Comparison of ENCODE assay signal across 16 mouse cellular contexts in genomic region chr11:121282911-121283310, GRCm38 (mm10). TPM values are rescaled to one million over a fixed set of nuclear protein-coding genes. Genes with fewer than 3 reads are reported as not detected.
A peak's percentile ranks its signal among the peaks of the same experiment; 100 is the strongest.
DNase-seq lines count a peak whose midpoint lies in the region; ATAC-seq and TF ChIP-seq lines count a peak whose summit lies in the region.
"Had no signal": no experiment of that assay in that cellular context is flagged by ENCODE, and none has a peak within 500 bp of the region (broad histone marks: within the 10 kb centered on the region; RNA-seq: fewer than 3 reads in every experiment).

No protein-coding gene starts in this region.

- peaks cover 36% of the 10 kb centered on the region for H3K4me1 ChIP-seq in heart, embryonic 15.5 days (replicated peaks)
- H3K4me1 ChIP-seq in midbrain, embryonic 14.5 days (ENCODE audit: control insufficient read depth, insufficient read depth, low read length) = no peaks in the 10 kb centered on the region
- H3K4me1 ChIP-seq in midbrain, postnatal 0 days (ENCODE audit: insufficient read depth, low read length) = no peaks in the 10 kb centered on the region
- H3K4me1 ChIP-seq in liver, embryonic 15.5 days (replicated peaks) = peaks cover 30% of the 10 kb centered on the region
- no peaks in the 10 kb centered on the region for H3K4me1 ChIP-seq in hindbrain, embryonic 11.5 days (replicated peaks; ENCODE audit: control insufficient read depth, insufficient read depth, low read length)
- H3K4me1 ChIP-seq: embryonic facial prominence, embryonic 10.5 days; forebrain, embryonic 15.5 days; limb, embryonic 15.5 days had no signal

- H3K4me3 ChIP-seq in heart, embryonic 15.5 days = no peak overlapping the region
- no peak overlapping the region for H3K4me3 ChIP-seq in midbrain, embryonic 14.5 days (replicated peaks; ENCODE audit: low read depth, low read length)
- no peak overlapping the region for H3K4me3 ChIP-seq in midbrain, postnatal 0 days (ENCODE audit: low read depth, low read length)
- no peak overlapping the region for H3K4me3 ChIP-seq in liver, embryonic 15.5 days (replicated peaks)
- H3K4me3 ChIP-seq in hindbrain, embryonic 11.5 days (ENCODE audit: low read depth, low read length) = no peak overlapping the region
- H3K4me3 ChIP-seq: embryonic facial prominence, embryonic 10.5 days; erythroblast, embryonic 14.5 days; forebrain, embryonic 15.5 days; limb, embryonic 15.5 days had no signal

- DNase-seq in heart, postnatal 10 days = no peak
- DNase-seq in midbrain, embryonic 14.5 days = no peak
- no peak for DNase-seq in midbrain, postnatal 0 days (ENCODE audit: low spot score)
- no peak for DNase-seq in hindbrain, embryonic 11.5 days (ENCODE audit: low spot score)
- no peak for DNase-seq in cerebellum, postnatal 14 days
- DNase-seq: cerebellum, postnatal 10 days; thymus, postnatal 14 days had no signal

- H3K4me2 ChIP-seq in heart, embryonic 15.5 days = peak overlapping the region; percentile 29
- no peak overlapping the region for H3K4me2 ChIP-seq in midbrain, embryonic 14.5 days (ENCODE audit: low read length)
- H3K4me2 ChIP-seq in midbrain, postnatal 0 days (ENCODE audit: low read depth, low read length, poor library complexity, severe bottlenecking) = no peak overlapping the region
- H3K4me2 ChIP-seq in liver, embryonic 15.5 days = peak overlapping the region; percentile 23; the same call in 1 of the 2 replicates
- no peak overlapping the region for H3K4me2 ChIP-seq in hindbrain, embryonic 11.5 days (replicated peaks; ENCODE audit: low read depth, low read length)
- H3K4me2 ChIP-seq: forebrain, embryonic 15.5 days; limb, embryonic 15.5 days had no signal

- WGBS in heart, embryonic 15.5 days = 29% methylated on average over 6 of the region's 6 CpGs
- 89% methylated on average over 6 of the region's 6 CpGs for WGBS in midbrain, embryonic 14.5 days
- WGBS in midbrain, postnatal 0 days = 88% methylated on average over 6 of the region's 6 CpGs
- WGBS in liver, embryonic 15.5 days (ENCODE audit: insufficient replicate concordance) = 28% methylated on average over 6 of the region's 6 CpGs
- WGBS in hindbrain, embryonic 11.5 days = 86% methylated on average over 6 of the region's 6 CpGs

- intact Hi-C loops in heart, postnatal 10 days (cut with DNase I) = no loop called here

- peaks cover 21% of the 10 kb centered on the region for H3K36me3 ChIP-seq in heart, embryonic 15.5 days
- H3K36me3 ChIP-seq in midbrain, embryonic 14.5 days (ENCODE audit: control insufficient read depth, insufficient read depth, low read length) = peaks cover 28% of the 10 kb centered on the region
- peaks cover 10% of the 10 kb centered on the region; the same call in 1 of the 2 replicates for H3K36me3 ChIP-seq in midbrain, postnatal 0 days (ENCODE audit: insufficient read depth, low read length)
- peaks cover 41% of the 10 kb centered on the region for H3K36me3 ChIP-seq in liver, embryonic 15.5 days (replicated peaks)
- H3K36me3 ChIP-seq in hindbrain, embryonic 11.5 days (ENCODE audit: control insufficient read depth, insufficient read depth, low read length) = peaks cover 8% of the 10 kb centered on the region; the same call in 1 of the 2 replicates

- H3K27me3 ChIP-seq in heart, embryonic 15.5 days = no peaks in the 10 kb centered on the region
- H3K27me3 ChIP-seq in midbrain, embryonic 14.5 days (ENCODE audit: control insufficient read depth, insufficient read depth, low read length) = no peaks in the 10 kb centered on the region
- H3K27me3 ChIP-seq in midbrain, postnatal 0 days (ENCODE audit: insufficient read depth, low read length) = no peaks in the 10 kb centered on the region
- no peaks in the 10 kb centered on the region for H3K27me3 ChIP-seq in liver, embryonic 15.5 days
- H3K27me3 ChIP-seq in hindbrain, embryonic 11.5 days (ENCODE audit: control insufficient read depth, insufficient read depth, low read length) = no peaks in the 10 kb centered on the region
- H3K27me3 ChIP-seq: forebrain, embryonic 15.5 days; limb, embryonic 15.5 days had no signal

- no peak overlapping the region for H3K9ac ChIP-seq in heart, embryonic 15.5 days
- H3K9ac ChIP-seq in midbrain, embryonic 14.5 days (replicated peaks; ENCODE audit: low read length) = no peak overlapping the region
- no peak overlapping the region for H3K9ac ChIP-seq in midbrain, postnatal 0 days (replicated peaks; ENCODE audit: low read length, poor library complexity, severe bottlenecking)
- no peak overlapping the region for H3K9ac ChIP-seq in liver, embryonic 15.5 days
- no peak overlapping the region for H3K9ac ChIP-seq in hindbrain, embryonic 11.5 days (ENCODE audit: low read depth, low read length)
- H3K9ac ChIP-seq: forebrain, embryonic 15.5 days; limb, embryonic 15.5 days had no signal

- H3K27ac ChIP-seq in heart, embryonic 15.5 days = peak overlapping the region; percentile 62
- 0 out of 2 replicates have a peak overlapping the region, but pooled peaks have one; percentile 2 for H3K27ac ChIP-seq in midbrain, embryonic 14.5 days (replicated peaks; ENCODE audit: low read depth, low read length)
- no peak overlapping the region for H3K27ac ChIP-seq in midbrain, postnatal 0 days (ENCODE audit: low read depth, low read length)
- 0 out of 2 replicates have a peak overlapping the region, but pooled peaks have one; percentile 11 for H3K27ac ChIP-seq in liver, embryonic 15.5 days (replicated peaks)
- H3K27ac ChIP-seq in hindbrain, embryonic 11.5 days (ENCODE audit: low read depth, low read length) = no peak overlapping the region
- H3K27ac ChIP-seq: embryonic facial prominence, embryonic 10.5 days; forebrain, embryonic 15.5 days; kidney, postnatal 0 days; limb, embryonic 15.5 days; macrophage had no signal

- peak; percentile 68 for ATAC-seq in heart, embryonic 15.5 days (replicated peaks; ENCODE audit: insufficient number of reproducible peaks, insufficient read depth, low FRiP score, low read depth)
- ATAC-seq in midbrain, embryonic 14.5 days (ENCODE audit: low FRiP score, low TSS enrichment) = no peak
- no peak for ATAC-seq in midbrain, postnatal 0 days (ENCODE audit: low FRiP score)
- peak; percentile 57; the same call in 1 of the 2 replicates for ATAC-seq in liver, embryonic 15.5 days (ENCODE audit: insufficient read depth)
- no peak for ATAC-seq in hindbrain, embryonic 11.5 days (ENCODE audit: low FRiP score)
- ATAC-seq: forebrain, embryonic 15.5 days; inflammation-experienced regulatory T-cells, adult 6 months had no signal

- TF ChIP-seq CTCF in midbrain, postnatal 0 days (IDR thresholded peaks at IDR 0.05) = no peak

- H3K9me3 ChIP-seq in heart, embryonic 15.5 days (replicated peaks) = no peaks in the 10 kb centered on the region
- H3K9me3 ChIP-seq in midbrain, embryonic 14.5 days (ENCODE audit: control insufficient read depth, low read length) = no peaks in the 10 kb centered on the region
- H3K9me3 ChIP-seq in midbrain, postnatal 0 days (ENCODE audit: low read length) = no peaks in the 10 kb centered on the region
- no peaks in the 10 kb centered on the region for H3K9me3 ChIP-seq in liver, embryonic 15.5 days (replicated peaks)
- no peaks in the 10 kb centered on the region for H3K9me3 ChIP-seq in hindbrain, embryonic 11.5 days (ENCODE audit: control insufficient read depth, low read length)
- H3K9me3 ChIP-seq: embryonic facial prominence, embryonic 10.5 days; forebrain, embryonic 15.5 days; limb, embryonic 15.5 days had no signal

RNA-seq across cellular contexts. Expression of gene Foxk2, which starts 23.1 kb away (rescaled TPM):
- 5.7 and 8.2 TPM in 2 replicates for polyA plus RNA-seq in heart, embryonic 15.5 days (2015; fragmentation: Nextera tagmentation; extraction: Ambion mirVana)
- 10 to 100 TPM; 23.3 to 27.6 TPM for total RNA-seq in heart, postnatal 10 days (2021)
- polyA plus RNA-seq in midbrain, embryonic 14.5 days (2014; fragmentation: Nextera tagmentation; extraction: Ambion mirVana) = 16.6 and 20.3 TPM in 2 replicates
- total RNA-seq in midbrain, postnatal 0 days (2014; rRNA removed) = 92.5 and 92.9 TPM in 2 replicates
- polyA plus RNA-seq in midbrain, postnatal 0 days (2015; fragmentation: Nextera tagmentation; extraction: Ambion mirVana) = 13.2 and 13.7 TPM in 2 replicates
- 2.8 and 3.9 TPM in 2 replicates for polyA plus RNA-seq in liver, embryonic 15.5 days (2015; fragmentation: Nextera tagmentation; extraction: Ambion mirVana)
- 12.4 and 13.5 TPM in 2 replicates for polyA plus RNA-seq in hindbrain, embryonic 11.5 days (2014; fragmentation: Nextera tagmentation; extraction: Ambion mirVana)

RNA-seq across cellular contexts. Expression of gene Narf, which starts 45.9 kb away (rescaled TPM):
- polyA plus RNA-seq in heart, embryonic 15.5 days (2015; fragmentation: Nextera tagmentation; extraction: Ambion mirVana) = 52.4 and 65.6 TPM in 2 replicates
- total RNA-seq in heart, postnatal 10 days (2021) = 10 to 100 TPM; 75.8 to 93.3 TPM
- 65.7 and 103 TPM in 2 replicates for polyA plus RNA-seq in midbrain, embryonic 14.5 days (2014; fragmentation: Nextera tagmentation; extraction: Ambion mirVana)
- 112 and 129 TPM in 2 replicates for total RNA-seq in midbrain, postnatal 0 days (2014; rRNA removed)
- 37.4 and 38.0 TPM in 2 replicates for polyA plus RNA-seq in midbrain, postnatal 0 days (2015; fragmentation: Nextera tagmentation; extraction: Ambion mirVana)
- polyA plus RNA-seq in liver, embryonic 15.5 days (2015; fragmentation: Nextera tagmentation; extraction: Ambion mirVana) = 117 and 136 TPM in 2 replicates
- polyA plus RNA-seq in hindbrain, embryonic 11.5 days (2014; fragmentation: Nextera tagmentation; extraction: Ambion mirVana) = 75.4 and 79.1 TPM in 2 replicates

RNA-seq across cellular contexts. Expression of gene Cybc1, which starts 53.8 kb away (rescaled TPM):
- 19.1 and 29.7 TPM in 2 replicates for polyA plus RNA-seq in heart, embryonic 15.5 days (2015; fragmentation: Nextera tagmentation; extraction: Ambion mirVana)
- 10 to 100 TPM in 1 of 2 experiments, 1 to 10 TPM in 1; 9.3 to 12.6 TPM for total RNA-seq in heart, postnatal 10 days (2021)
- polyA plus RNA-seq in midbrain, embryonic 14.5 days (2014; fragmentation: Nextera tagmentation; extraction: Ambion mirVana) = 37.3 and 46.1 TPM in 2 replicates
- 26.5 and 29.1 TPM in 2 replicates for total RNA-seq in midbrain, postnatal 0 days (2014; rRNA removed)
- 18.7 and 20.9 TPM in 2 replicates for polyA plus RNA-seq in midbrain, postnatal 0 days (2015; fragmentation: Nextera tagmentation; extraction: Ambion mirVana)
- 20.5 and 20.7 TPM in 2 replicates for polyA plus RNA-seq in liver, embryonic 15.5 days (2015; fragmentation: Nextera tagmentation; extraction: Ambion mirVana)
- polyA plus RNA-seq in hindbrain, embryonic 11.5 days (2014; fragmentation: Nextera tagmentation; extraction: Ambion mirVana) = 42.6 and 43.9 TPM in 2 replicates

Comparison
In these comparisons a context has a peak if more than half of its experiments do, and no peak if none do; other contexts are left out.
1. H3K27ac ChIP-seq: peak in heart, embryonic 15.5 days (single experiment), midbrain, embryonic 14.5 days (single experiment) and liver, embryonic 15.5 days (single experiment); none in midbrain, postnatal 0 days (single experiment) and hindbrain, embryonic 11.5 days (single experiment).
2. ATAC-seq: peak in heart, embryonic 15.5 days (single experiment) and liver, embryonic 15.5 days (single experiment); none in midbrain, embryonic 14.5 days (single experiment), midbrain, postnatal 0 days (single experiment) and hindbrain, embryonic 11.5 days (single experiment).
3. H3K4me2 ChIP-seq: peak in heart, embryonic 15.5 days (single experiment) and liver, embryonic 15.5 days (single experiment); none in midbrain, embryonic 14.5 days (single experiment), midbrain, postnatal 0 days (single experiment) and hindbrain, embryonic 11.5 days (single experiment).